Mouse (Mus musculus) neural tube, embryonic 11.5 days (tissue): ENCODE data around the gene Gm10197. TPM values are rescaled to one million over a fixed set of nuclear protein-coding genes. Genes with fewer than 3 reads are reported as not detected.

Source experiments
- polyA plus RNA-seq: library from polyadenylated mRNA; unstranded; fragments of >200 nt; fragmentation: Nextera tagmentation; extraction: Ambion mirVana; gene quantifications from 2 replicates; pipeline ENCODE4 v1.2.1, GENCODE M21; 2014

The Gm10197 gene
- polyA plus RNA-seq, 1 experiment from 2014 or later, result not detected

Other genes with a start within 250 kb of the Gm10197 start
- 57.2 and 59.2 TPM in 2 replicates for gene Add3, start 231.3 kb downstream of the Gm10197 start, polyA plus RNA-seq
- 56.4 and 58.4 TPM in 2 replicates for gene Mxi1, start 61.2 kb downstream of the Gm10197 start, polyA plus RNA-seq
- gene Smndc1, start 18.8 kb upstream of the Gm10197 start, polyA plus RNA-seq, result 54.4 and 57.5 TPM in 2 replicates
- 5.0 and 5.4 TPM in 2 replicates for gene Dusp5, start 157.3 kb upstream of the Gm10197 start, polyA plus RNA-seq
- 397 and 400 TPM in 2 replicates for gene Nutf2-ps1, start 217.3 kb upstream of the Gm10197 start, polyA plus RNA-seq
- 84.5 and 90.1 TPM in 2 replicates for gene Smc3, start 228.6 kb upstream of the Gm10197 start, polyA plus RNA-seq